Mouse (Mus musculus) embryonic fibroblast, embryonic 13.5 days (primary cell): ENCODE measurements around the gene Kitl.

Source experiments
- CTCF ChIP-seq: IDR thresholded peaks from 2 replicates; pipeline ENCODE4 v1.5.1; 2011; ENCODE audit warnings: mild to moderate bottlenecking, control low read depth, low read length, moderate library complexity, borderline replicate concordance; ENCODE audit not compliant: insufficient read depth
- POLR2A ChIP-seq: IDR thresholded peaks from 2 replicates; pipeline ENCODE4 v1.6.1; 2011; ENCODE audit warnings: low read depth, mild to moderate bottlenecking, control low read depth, low read length, moderate library complexity

DNA sequence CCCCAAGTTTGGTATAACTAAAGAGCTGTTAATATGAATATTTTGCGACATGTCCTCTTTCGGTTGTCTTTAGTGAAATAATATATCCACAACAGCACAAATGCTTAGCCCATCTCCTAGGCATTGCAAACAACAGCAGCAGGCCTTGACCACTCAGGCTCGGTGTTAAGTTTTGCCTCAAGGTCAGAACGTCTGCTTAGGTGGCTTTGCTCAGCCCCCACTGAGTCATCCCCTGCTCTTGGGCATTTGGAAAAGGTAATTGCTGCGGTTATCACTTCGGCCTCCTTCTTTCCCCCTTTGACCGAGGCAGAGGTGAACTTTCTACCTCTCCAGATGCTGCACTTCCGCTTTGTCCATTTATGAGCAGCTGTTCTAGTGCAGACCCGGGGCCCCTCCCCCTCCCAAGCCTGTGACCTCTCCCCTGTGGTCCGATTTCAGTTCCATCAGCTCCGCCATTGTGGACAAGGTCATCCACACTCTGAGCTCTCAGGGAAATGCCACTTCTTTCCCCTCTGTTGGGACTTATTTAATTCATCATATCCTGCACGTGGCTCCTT is 23.0 kb downstream of the Kitl start:
- no peak for TF ChIP-seq POLR2A
- no peak for TF ChIP-seq CTCF
